14 mouse cellular contexts compared by ENCODE assay signal in the genomic region with DNA sequence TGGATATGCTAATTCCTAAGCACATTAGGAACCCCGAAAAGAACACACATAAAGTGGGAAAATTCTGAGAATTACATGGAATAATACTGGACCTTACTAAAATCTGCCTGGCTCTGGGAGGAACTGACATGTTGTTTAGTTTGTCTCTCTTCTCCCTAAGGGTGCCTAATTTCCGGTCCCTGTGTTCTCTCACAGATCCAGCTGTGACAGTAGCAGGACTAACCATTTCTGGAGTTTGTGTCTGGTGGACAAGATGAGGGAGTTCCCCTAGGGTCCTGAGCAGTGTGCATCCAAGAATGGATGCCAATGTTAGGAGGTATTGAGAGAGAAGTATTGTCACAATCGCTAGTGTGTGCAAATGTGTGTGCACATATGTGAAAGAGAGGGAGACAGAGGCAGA.
"Had no signal": no experiment of that assay in that cellular context is flagged by ENCODE, and none has a peak within 500 bp of the region (broad histone marks: within the 10 kb centered on the region; RNA-seq: fewer than 3 reads in every experiment).

No protein-coding gene starts in this region.

- H3K27ac ChIP-seq: left cerebral cortex, adult 2 months; limb, embryonic 10.5 days; midbrain, embryonic 13.5 days; neural tube, embryonic 12.5 days; stomach, embryonic 15.5 days had no signal

- H3K4me2 ChIP-seq: midbrain, embryonic 13.5 days; neural tube, embryonic 12.5 days; stomach, embryonic 15.5 days had no signal

- ATAC-seq: lung, postnatal 0 days; midbrain, embryonic 13.5 days had no signal

- H3K27me3 ChIP-seq: neural tube, embryonic 12.5 days; stomach, embryonic 15.5 days had no signal

- H3K36me3 ChIP-seq: limb, embryonic 10.5 days; midbrain, embryonic 13.5 days; neural tube, embryonic 12.5 days; stomach, embryonic 15.5 days had no signal

- H3K4me3 ChIP-seq: left cerebral cortex, adult 2 months; limb, embryonic 10.5 days; midbrain, embryonic 13.5 days; myocyte; neural tube, embryonic 12.5 days; stomach, embryonic 15.5 days had no signal

- DNase-seq: kidney, adult 18-20 months; kidney, postnatal 14 days; lung, adult 2 months; lung, postnatal 36 days; retina, postnatal 1 day; thymus, adult 2 months; thymus, postnatal 25 days had no signal

- H3K4me1 ChIP-seq: limb, embryonic 10.5 days; neural tube, embryonic 12.5 days; stomach, embryonic 15.5 days had no signal

- H3K9me3 ChIP-seq: limb, embryonic 10.5 days; midbrain, embryonic 13.5 days; neural tube, embryonic 12.5 days; stomach, embryonic 15.5 days had no signal

- H3K9ac ChIP-seq: midbrain, embryonic 13.5 days; neural tube, embryonic 12.5 days; stomach, embryonic 15.5 days had no signal
